Mouse (Mus musculus): ENCODE measurements around the gene Zfp874b.
"Not testable (repeated sequence)": the region's sequence is repeated elsewhere in the genome, so short reads cannot be mapped to it uniquely, and the experiment has no call there.

GRCm38 (mm10) chr13:67437095-67437494 is 47.0 kb downstream of the Zfp874b start:
- not testable (repeated sequence) for TF ChIP-seq CTCF (IDR thresholded peaks at IDR 0.05; ENCODE audit: insufficient read depth, low read length); POLR2A (IDR thresholded peaks at IDR 0.05; ENCODE audit: borderline replicate concordance, extremely low read depth, low read depth, low read length)

All from lung, adult 2 months (tissue).